Mouse (Mus musculus): ENCODE measurements around the gene Vars2. TPM values are rescaled to one million over a fixed set of nuclear protein-coding genes. Genes with fewer than 3 reads are reported as not detected.

Gene Vars2
- polyA plus RNA-seq, 1 experiment, result 171 TPM

- no peak for TF ChIP-seq CTCF (IDR thresholded peaks at IDR 0.05; ENCODE audit: borderline replicate concordance, control insufficient read depth, extremely low read depth, insufficient read depth, low read length, poor library complexity)
- TF ChIP-seq POLR2A (IDR thresholded peaks at IDR 0.05; ENCODE audit: control insufficient read depth, extremely low read depth, insufficient read depth, low read length, poor library complexity), result no peak
- peaks cover 37% of the 10 kb centered on the region for H3K4me1 ChIP-seq (replicated peaks; ENCODE audit: control insufficient read depth, insufficient read depth, low read length)
- H3K4me3 ChIP-seq (ENCODE audit: control insufficient read depth, insufficient read depth, low read length), result peak overlapping the region; percentile 50
Observed at GRCm38 (mm10) chr17:35701203-35701977, 34.0 kb upstream of the Vars2 start.

DNA sequence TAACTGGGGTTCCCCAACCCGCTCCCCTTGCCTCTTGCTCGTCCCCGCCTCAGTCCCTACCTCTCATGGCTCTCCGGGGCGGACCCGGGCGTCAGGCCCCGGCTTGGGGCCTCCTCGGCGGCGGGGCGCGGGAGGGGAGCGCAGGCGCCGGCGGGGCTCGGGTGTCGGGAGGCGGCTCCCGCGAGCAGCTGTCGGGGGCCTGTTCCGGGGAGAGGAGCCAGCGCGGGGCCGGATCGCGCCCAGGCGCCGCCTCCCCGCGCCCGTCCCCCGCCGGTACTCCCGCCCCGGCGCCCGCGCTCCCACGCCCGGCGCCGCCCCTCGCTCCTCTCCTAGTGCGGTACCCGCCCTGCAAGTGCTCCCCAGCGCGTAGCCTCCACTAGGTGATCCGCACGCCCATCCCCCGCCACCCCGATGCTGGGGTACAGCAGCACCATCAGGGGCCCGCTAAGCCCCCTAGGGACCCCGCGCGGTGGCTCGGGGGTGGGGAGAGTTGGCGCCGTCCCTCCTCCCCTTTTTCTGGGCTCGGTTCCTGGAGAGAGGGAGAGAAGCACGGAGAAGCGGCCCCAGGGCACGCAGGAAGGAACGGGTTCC lies 33.1 kb upstream of the Vars2 start:
- peak overlapping the region; percentile 50 for H3K4me3 ChIP-seq (ENCODE audit: control insufficient read depth, insufficient read depth, low read length)
- H3K36me3 ChIP-seq (ENCODE audit: control insufficient read depth, insufficient read depth, low read length), result no peaks in the 10 kb centered on the region
- 0 out of 2 replicates have a peak, but pooled peaks have one; percentile 13 for TF ChIP-seq POLR2A (IDR thresholded peaks at IDR 0.05; ENCODE audit: control insufficient read depth, extremely low read depth, insufficient read depth, low read length, poor library complexity)
- no peak for TF ChIP-seq CTCF (IDR thresholded peaks at IDR 0.05; ENCODE audit: borderline replicate concordance, control insufficient read depth, extremely low read depth, insufficient read depth, low read length, poor library complexity)
- H3K27ac ChIP-seq (ENCODE audit: control insufficient read depth, insufficient read depth, low read length), result no peak overlapping the region
- WGBS, result under 1% methylated on average over 65 of the region's 66 CpGs
- H3K27me3 ChIP-seq (ENCODE audit: control insufficient read depth, insufficient read depth, low read length), result peaks cover 25% of the 10 kb centered on the region; the same call in 1 of the 2 replicates
- peak; percentile 68 for DNase-seq
- H3K4me1 ChIP-seq (replicated peaks; ENCODE audit: control insufficient read depth, insufficient read depth, low read length), result peaks cover 35% of the 10 kb centered on the region

More at GRCm38 (mm10) chr17:35701203-35701977, 34.0 kb upstream of the Vars2 start:
- peak overlapping the region; percentile 43; the same call in 1 of the 2 replicates for H3K27ac ChIP-seq (ENCODE audit: control insufficient read depth, insufficient read depth, low read length)
- DNase-seq, result no peak
- 18% methylated on average over 16 of the region's 16 CpGs for WGBS
- H3K36me3 ChIP-seq (ENCODE audit: control insufficient read depth, insufficient read depth, low read length), result no peaks in the 10 kb centered on the region
- H3K27me3 ChIP-seq (ENCODE audit: control insufficient read depth, insufficient read depth, low read length), result peaks cover 25% of the 10 kb centered on the region; the same call in 1 of the 2 replicates

GRCm38 (mm10) chr17:35699919-35700318 lies 32.5 kb upstream of the Vars2 start:
- DNase-seq, result no peak
- no peaks in the 10 kb centered on the region for H3K36me3 ChIP-seq (ENCODE audit: control insufficient read depth, insufficient read depth, low read length)
- no peak overlapping the region for H3K27ac ChIP-seq (ENCODE audit: control insufficient read depth, insufficient read depth, low read length)
- H3K4me3 ChIP-seq (ENCODE audit: control insufficient read depth, insufficient read depth, low read length), result peak overlapping the region; percentile 41
- H3K27me3 ChIP-seq (ENCODE audit: control insufficient read depth, insufficient read depth, low read length), result peaks cover 25% of the 10 kb centered on the region; the same call in 1 of the 2 replicates
- peaks cover 30% of the 10 kb centered on the region for H3K4me1 ChIP-seq (replicated peaks; ENCODE audit: control insufficient read depth, insufficient read depth, low read length)
- WGBS, result 10% methylated on average over 19 of the region's 19 CpGs
- TF ChIP-seq CTCF (IDR thresholded peaks at IDR 0.05; ENCODE audit: borderline replicate concordance, control insufficient read depth, extremely low read depth, insufficient read depth, low read length, poor library complexity) (no peak), POLR2A (IDR thresholded peaks at IDR 0.05; ENCODE audit: control insufficient read depth, extremely low read depth, insufficient read depth, low read length, poor library complexity) (no peak)

DNA sequence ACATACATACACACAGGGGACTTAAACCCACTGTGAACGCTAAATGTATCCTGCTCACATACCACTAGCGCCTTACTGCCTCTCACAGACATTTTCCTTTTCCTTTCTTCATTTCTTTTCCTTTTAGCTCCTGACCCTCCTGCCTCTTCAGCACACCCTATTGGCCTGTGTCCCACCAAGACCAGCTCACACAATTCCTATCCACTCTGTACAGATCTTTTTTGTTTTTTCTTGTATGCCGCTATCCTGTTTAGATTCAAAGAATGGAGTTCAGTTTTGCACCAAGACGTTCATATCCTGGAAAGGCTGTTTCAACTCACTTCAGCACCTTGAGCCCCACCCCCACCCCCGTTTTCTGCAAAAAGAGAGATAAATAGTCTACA lies 31.1 kb upstream of the Vars2 start:
- peaks cover 18% of the 10 kb centered on the region for H3K4me1 ChIP-seq (replicated peaks; ENCODE audit: control insufficient read depth, insufficient read depth, low read length)
- no peak overlapping the region for H3K27ac ChIP-seq (ENCODE audit: control insufficient read depth, insufficient read depth, low read length)
- no peak for DNase-seq
- WGBS, result 54% methylated on average over 5 of the region's 5 CpGs
- H3K27me3 ChIP-seq (ENCODE audit: control insufficient read depth, insufficient read depth, low read length), result peaks cover 25% of the 10 kb centered on the region; the same call in 1 of the 2 replicates
- no peak overlapping the region for H3K4me3 ChIP-seq (ENCODE audit: control insufficient read depth, insufficient read depth, low read length)
- H3K36me3 ChIP-seq (ENCODE audit: control insufficient read depth, insufficient read depth, low read length), result no peaks in the 10 kb centered on the region
- no peak for TF ChIP-seq CTCF (IDR thresholded peaks at IDR 0.05; ENCODE audit: borderline replicate concordance, control insufficient read depth, extremely low read depth, insufficient read depth, low read length, poor library complexity)
- no peak for TF ChIP-seq POLR2A (IDR thresholded peaks at IDR 0.05; ENCODE audit: control insufficient read depth, extremely low read depth, insufficient read depth, low read length, poor library complexity)

DNA sequence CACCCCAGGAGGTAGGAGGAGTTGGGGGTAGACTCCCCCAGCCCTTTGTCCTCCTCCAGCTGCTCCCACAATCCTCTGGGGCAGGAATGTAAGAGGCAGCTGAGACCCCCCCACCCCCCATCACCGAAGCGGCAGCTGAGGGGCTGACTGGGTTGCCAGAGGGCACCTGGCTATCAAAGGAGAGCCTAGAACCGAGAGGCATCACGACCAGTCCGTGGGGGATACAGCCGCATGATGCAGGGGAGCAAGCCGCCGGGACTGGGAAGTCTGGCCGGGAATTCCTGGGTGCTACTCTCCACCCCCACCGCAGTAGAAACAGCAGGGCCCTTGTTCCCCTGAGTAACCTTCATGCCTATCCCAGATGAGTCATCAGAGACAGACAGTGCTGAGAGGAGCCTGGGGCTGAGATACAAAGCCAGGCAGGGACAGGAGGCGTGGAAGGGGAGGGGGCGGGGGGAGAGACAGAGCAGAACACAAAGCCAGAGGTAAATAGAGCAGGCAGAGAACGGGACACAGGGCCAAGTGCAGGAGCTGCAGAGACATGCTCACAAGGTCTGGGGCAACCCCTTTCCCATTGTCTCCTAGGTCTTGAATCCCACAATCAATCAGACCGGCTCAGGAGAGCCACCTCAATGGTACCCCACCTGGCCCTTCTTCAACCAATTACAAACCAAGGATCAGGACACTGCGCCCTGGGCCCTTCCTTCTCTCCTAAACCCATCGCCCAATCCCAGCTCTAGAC lies 30.5 kb upstream of the Vars2 start:
- no peak for DNase-seq
- H3K27ac ChIP-seq (ENCODE audit: control insufficient read depth, insufficient read depth, low read length), result no peak overlapping the region
- H3K4me3 ChIP-seq (ENCODE audit: control insufficient read depth, insufficient read depth, low read length), result 0 out of 2 replicates have a peak overlapping the region, but pooled peaks have one; percentile 5
- peaks cover 25% of the 10 kb centered on the region; the same call in 1 of the 2 replicates for H3K27me3 ChIP-seq (ENCODE audit: control insufficient read depth, insufficient read depth, low read length)
- TF ChIP-seq POLR2A (IDR thresholded peaks at IDR 0.05; ENCODE audit: control insufficient read depth, extremely low read depth, insufficient read depth, low read length, poor library complexity) (no peak), CTCF (IDR thresholded peaks at IDR 0.05; ENCODE audit: borderline replicate concordance, control insufficient read depth, extremely low read depth, insufficient read depth, low read length, poor library complexity) (no peak)
- peaks cover 18% of the 10 kb centered on the region for H3K4me1 ChIP-seq (replicated peaks; ENCODE audit: control insufficient read depth, insufficient read depth, low read length)
- WGBS, result 23% methylated on average over 16 of the region's 16 CpGs
- H3K36me3 ChIP-seq (ENCODE audit: control insufficient read depth, insufficient read depth, low read length), result no peaks in the 10 kb centered on the region

DNA sequence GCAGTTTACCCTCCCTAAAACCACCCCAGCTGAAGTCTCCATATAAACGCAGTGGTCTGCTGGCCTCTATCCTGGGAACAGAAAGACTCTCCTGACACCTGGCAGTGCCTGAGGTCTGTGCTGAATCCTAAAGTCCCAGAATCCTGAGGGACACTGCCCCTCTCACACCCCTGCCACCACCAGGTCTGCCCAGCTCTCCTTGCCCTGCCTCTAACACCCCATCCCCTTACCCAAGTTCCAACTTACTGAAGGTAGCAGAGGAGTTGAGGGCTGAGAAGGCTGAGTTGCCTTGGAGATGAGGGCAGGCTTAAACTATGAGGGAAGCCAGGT lies 30.0 kb upstream of the Vars2 start:
- DNase-seq, result no peak
- Histone ChIP-seq H3K4me3 (ENCODE audit: control insufficient read depth, insufficient read depth, low read length) (no peak overlapping the region), H3K36me3 (ENCODE audit: control insufficient read depth, insufficient read depth, low read length) (no peaks in the 10 kb centered on the region), H3K27ac (ENCODE audit: control insufficient read depth, insufficient read depth, low read length) (no peak overlapping the region), H3K4me1 (replicated peaks; ENCODE audit: control insufficient read depth, insufficient read depth, low read length) (peaks cover 18% of the 10 kb centered on the region), H3K27me3 (ENCODE audit: control insufficient read depth, insufficient read depth, low read length) (peaks cover 22% of the 10 kb centered on the region; the same call in 1 of the 2 replicates)
- TF ChIP-seq CTCF (IDR thresholded peaks at IDR 0.05; ENCODE audit: borderline replicate concordance, control insufficient read depth, extremely low read depth, insufficient read depth, low read length, poor library complexity) (no peak), POLR2A (IDR thresholded peaks at IDR 0.05; ENCODE audit: control insufficient read depth, extremely low read depth, insufficient read depth, low read length, poor library complexity) (no peak)
- 36% methylated on average over 1 of the region's 1 CpGs for WGBS
